Mouse (Mus musculus) mouse embryonic stem cell (cell line): ENCODE measurements around the gene Diaph3.
"Not testable (repeated sequence)": the region's sequence is repeated elsewhere in the genome, so short reads cannot be mapped to it uniquely, and the experiment has no call there.

Source experiments
- in situ Hi-C, 2 experiments: fragments of 300-500 bp; cut with MboI; formaldehyde crosslinking; loops; 1 replicate in 1 of 2; 3 replicates in 1 of 2; pipeline ENCODE4 v1.14.3; 2019 to 2020; ENCODE audit warnings: low sequenced_read_pairs in 2 of 2, low pct_unique_long_range_greater_than_20kb in 1 of 2, mixed read lengths in 1 of 2; ENCODE audit not compliant: unreplicated experiment in 1 of 2

Diaph3 gene

GRCm38 (mm10) chr14:86772176-86773150 lies 368.6 kb downstream of the Diaph3 start:
- in situ Hi-C loops: no loop called here

- in situ Hi-C loops: no loop called here
Observed at GRCm38 (mm10) chr14:86764286-86764685, 376.7 kb downstream of the Diaph3 start.

DNA sequence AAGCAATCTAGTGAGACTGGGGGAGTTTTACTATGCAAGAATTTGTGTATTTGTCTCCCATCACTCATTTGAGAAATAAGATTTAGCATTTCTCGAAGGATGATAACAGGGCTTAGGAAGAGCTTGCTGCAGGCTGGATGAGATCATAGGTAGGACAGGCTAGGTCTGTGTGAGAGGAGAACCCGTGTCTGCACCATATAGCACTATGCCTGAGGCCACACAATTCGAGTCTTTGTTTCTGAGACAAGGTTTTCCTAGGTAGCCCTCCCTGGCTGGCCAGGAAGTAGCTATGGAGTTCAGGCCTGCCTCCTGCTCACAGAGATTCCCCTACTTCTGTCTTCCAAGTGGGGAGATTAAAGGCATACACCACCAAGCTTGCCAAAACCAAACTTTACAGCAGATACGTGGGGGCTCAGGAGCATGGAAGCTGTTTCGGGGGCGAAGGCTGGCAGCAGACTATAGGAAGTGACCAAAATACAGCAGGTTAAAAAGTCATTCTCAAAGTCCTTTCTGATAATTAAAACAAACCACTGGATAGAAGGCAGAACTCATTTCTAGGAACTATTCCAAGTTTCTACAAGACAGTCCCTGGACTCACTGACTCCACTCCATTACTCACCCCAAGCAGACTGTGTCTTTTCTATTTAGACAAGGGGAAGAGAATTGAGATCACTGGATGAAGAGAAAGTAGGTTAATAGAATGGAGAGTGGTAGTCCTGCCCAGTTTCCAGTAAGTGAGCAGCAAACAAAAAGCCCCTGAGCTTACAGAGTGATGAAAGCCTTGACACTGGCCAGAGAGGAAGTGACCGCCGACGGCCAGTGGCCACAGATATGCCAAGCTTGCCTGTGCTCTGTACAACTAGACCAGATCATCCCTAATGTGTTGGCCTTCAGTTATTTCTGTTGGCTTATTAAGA lies 383.2 kb downstream of the Diaph3 start:
- in situ Hi-C loops: no loop called here

- in situ Hi-C loops: no loop called here
Observed at GRCm38 (mm10) chr14:86757132-86757531, 383.9 kb downstream of the Diaph3 start.

DNA sequence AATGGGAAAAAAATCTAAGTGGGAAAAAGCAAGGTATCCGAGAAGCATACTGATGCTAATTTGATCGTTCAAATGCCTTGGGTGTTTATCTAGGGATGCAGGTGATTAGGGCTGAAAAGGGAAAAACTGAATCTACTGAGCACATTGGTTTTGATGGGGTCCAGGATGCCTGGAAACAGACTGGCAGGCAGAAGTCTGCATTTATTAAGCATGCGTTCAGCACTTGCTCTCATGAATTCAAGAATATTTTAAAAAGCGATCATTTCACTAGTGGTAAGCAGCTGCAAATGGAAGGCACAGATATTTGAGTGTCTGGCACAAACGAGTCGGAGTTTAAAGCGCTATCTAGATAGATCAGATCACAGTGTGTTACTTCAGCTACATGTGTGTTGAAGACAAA lies 390.7 kb downstream of the Diaph3 start:
- in situ Hi-C loops: no loop called here

- in situ Hi-C loops: no loop called here
Observed at GRCm38 (mm10) chr14:86749425-86749824, 391.6 kb downstream of the Diaph3 start.

- in situ Hi-C loops: no loop called here
Observed at GRCm38 (mm10) chr14:86748876-86749275, 392.2 kb downstream of the Diaph3 start.

- in situ Hi-C loops: no loop called here
Observed at GRCm38 (mm10) chr14:86744523-86744922, 396.5 kb downstream of the Diaph3 start.

- in situ Hi-C loops: no loop called here
Observed at GRCm38 (mm10) chr14:86741855-86742531, 399.0 kb downstream of the Diaph3 start.

- in situ Hi-C loops: no loop called here
Observed at GRCm38 (mm10) chr14:86738916-86739315, 402.1 kb downstream of the Diaph3 start.

DNA sequence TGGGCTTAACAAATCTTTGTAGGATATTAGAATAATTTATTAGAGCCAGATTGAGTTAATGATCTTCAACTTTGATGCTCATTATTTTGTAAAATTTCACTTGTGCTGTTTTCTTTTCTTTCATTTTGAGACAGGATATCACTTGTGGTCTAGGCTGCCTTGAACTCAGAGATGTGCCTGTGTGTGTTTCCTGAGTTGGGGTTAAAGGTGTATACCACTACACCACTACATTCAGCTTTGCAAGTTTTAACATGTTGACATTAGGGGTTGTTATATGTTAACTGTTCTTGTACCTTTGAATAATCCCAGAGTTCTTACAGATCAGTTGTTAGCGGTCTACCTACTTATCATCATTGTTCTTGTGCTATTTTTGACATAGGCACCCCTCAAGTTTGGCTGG lies 404.4 kb downstream of the Diaph3 start:
- in situ Hi-C loops: no loop called here

DNA sequence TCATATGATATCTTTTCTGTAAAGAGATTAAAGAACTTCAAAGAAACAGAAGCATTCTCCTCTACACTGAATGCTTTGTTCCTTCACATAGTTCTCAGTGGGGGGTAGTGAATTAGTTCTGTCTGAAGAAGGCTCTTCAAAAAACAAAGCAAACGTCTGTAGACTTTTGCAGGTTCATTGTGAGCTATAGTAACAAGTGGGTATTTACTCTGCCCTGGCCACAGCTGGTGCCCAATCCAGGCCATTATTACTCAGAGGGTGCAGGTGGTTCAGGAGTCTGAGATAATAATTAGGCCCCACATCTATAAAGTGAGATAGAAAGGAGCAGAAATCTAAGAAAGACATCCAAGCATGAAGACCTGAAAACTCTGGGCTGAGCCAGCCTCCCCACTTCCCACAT lies 409.7 kb downstream of the Diaph3 start:
- in situ Hi-C loops: no loop called here

DNA sequence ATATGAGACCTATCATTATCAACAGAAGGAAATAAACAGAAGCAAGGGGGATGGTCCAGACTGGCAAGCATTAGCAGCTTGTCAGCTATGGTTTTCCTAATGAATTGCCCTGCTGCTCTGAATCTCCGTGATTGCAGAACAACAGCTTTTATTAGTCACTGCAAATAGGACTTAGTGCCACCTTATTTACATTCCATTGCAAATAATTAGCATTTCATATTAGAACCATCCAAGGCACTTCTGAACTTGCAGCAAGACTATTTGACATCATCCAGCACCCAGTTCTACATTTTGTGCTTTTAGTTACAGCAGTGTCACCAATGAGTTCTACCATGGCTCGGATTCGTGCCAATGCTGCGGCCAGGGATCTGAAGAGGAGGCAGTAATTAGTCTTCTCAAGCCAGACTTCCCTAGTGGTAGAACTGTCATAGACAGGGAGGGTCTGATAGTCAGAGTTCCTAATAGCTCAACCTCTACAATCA lies 411.4 kb downstream of the Diaph3 start:
- in situ Hi-C loops: no loop called here

- in situ Hi-C loops: no loop called here
Observed at GRCm38 (mm10) chr14:86727538-86728045, 413.4 kb downstream of the Diaph3 start.

DNA sequence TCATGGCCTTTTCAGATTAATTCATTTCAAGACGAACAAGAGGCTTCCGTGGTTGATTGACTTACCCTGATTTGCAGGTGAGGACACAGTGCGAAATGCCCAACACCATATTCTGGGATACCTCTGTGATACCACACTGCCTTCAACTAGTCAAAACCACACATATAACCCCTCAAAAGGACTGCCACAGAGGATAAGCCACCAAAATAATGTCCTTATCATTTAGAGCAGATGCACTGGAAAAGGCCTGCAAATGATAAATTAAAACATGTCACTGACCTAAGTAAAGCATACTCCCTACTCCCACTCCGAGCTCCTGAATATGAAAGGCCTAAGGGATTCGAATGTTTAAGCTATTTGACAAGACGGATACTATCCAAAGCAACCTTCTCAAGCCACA lies 419.3 kb downstream of the Diaph3 start:
- in situ Hi-C loops: no loop called here

GRCm38 (mm10) chr14:86721082-86721481 lies 420.0 kb downstream of the Diaph3 start:
- in situ Hi-C loops: no loop called here

GRCm38 (mm10) chr14:86720408-86720807 lies 420.6 kb downstream of the Diaph3 start:
- in situ Hi-C loops: not testable (repeated sequence)

GRCm38 (mm10) chr14:86714088-86714690 lies 426.8 kb downstream of the Diaph3 start:
- in situ Hi-C loops: no loop called here
